In genomic region chrX:7188311-7188807, GRCm38 (mm10) we compare ENCODE assay signal across 8 mouse cellular contexts.
DNase-seq lines count a peak whose midpoint lies in the region; ATAC-seq and TF ChIP-seq lines count a peak whose summit lies in the region.

No protein-coding gene starts in this region.

- no peaks in the 10 kb centered on the region for H3K36me3 ChIP-seq in kidney, adult 2 months (ENCODE audit: control insufficient read depth, insufficient read depth, low read length)
- H3K36me3 ChIP-seq in limb, embryonic 12.5 days: peaks cover 2% of the 10 kb centered on the region; the same call in 1 of the 2 replicates
- no peaks in the 10 kb centered on the region for H3K36me3 ChIP-seq in midbrain, embryonic 15.5 days (replicated peaks)

- DNase-seq in layer of hippocampus, adult 11-12 months (ENCODE audit: low spot score): peak; percentile 26
- DNase-seq in layer of hippocampus, adult 9-10 months (ENCODE audit: low spot score): no peak
- DNase-seq in gastrocnemius, postnatal 25 days: peak; percentile 16
- peak; percentile 80 for DNase-seq in kidney, adult 2 months

- TF ChIP-seq POLR2A in cortical plate, adult 2 months (IDR thresholded peaks at IDR 0.05; ENCODE audit: extremely low read depth, insufficient read depth, low read length): no peak
- TF ChIP-seq POLR2A in kidney, adult 2 months (IDR thresholded peaks at IDR 0.05; ENCODE audit: low read depth, low read length): no peak

- H3K27me3 ChIP-seq in kidney, adult 2 months (replicated peaks; ENCODE audit: control insufficient read depth, insufficient read depth, low read length): no peaks in the 10 kb centered on the region
- no peaks in the 10 kb centered on the region for H3K27me3 ChIP-seq in limb, embryonic 12.5 days
- H3K27me3 ChIP-seq in midbrain, embryonic 15.5 days (replicated peaks): no peaks in the 10 kb centered on the region

- ATAC-seq in limb, embryonic 12.5 days (ENCODE audit: insufficient number of reproducible peaks, insufficient read depth, low FRiP score, low TSS enrichment, low read depth): peak; percentile 76
- ATAC-seq in midbrain, embryonic 15.5 days (replicated peaks): peak; percentile 95
- no peak for ATAC-seq in monocyte, adult 5-6 weeks (replicated peaks; ENCODE audit: insufficient number of reproducible peaks, low FRiP score, low TSS enrichment, poor library complexity, severe bottlenecking)

- peak overlapping the region; percentile 48; the same call in 1 of the 2 replicates for H3K9ac ChIP-seq in limb, embryonic 12.5 days (replicated peaks)
- peak overlapping the region; percentile 49 for H3K9ac ChIP-seq in midbrain, embryonic 15.5 days

- peak overlapping the region; percentile 53 for H3K4me2 ChIP-seq in limb, embryonic 12.5 days
- peak overlapping the region; percentile 47 for H3K4me2 ChIP-seq in midbrain, embryonic 15.5 days

- H3K27ac ChIP-seq in cortical plate, adult 2 months (ENCODE audit: insufficient read depth, low read length): no peak overlapping the region
- H3K27ac ChIP-seq in kidney, adult 2 months (ENCODE audit: insufficient read depth, low read depth, low read length): peak overlapping the region; percentile 56
- peak overlapping the region; percentile 89 for H3K27ac ChIP-seq in limb, embryonic 12.5 days
- peak overlapping the region; percentile 88 for H3K27ac ChIP-seq in midbrain, embryonic 15.5 days

- no peaks in the 10 kb centered on the region for H3K4me1 ChIP-seq in cortical plate, adult 2 months (ENCODE audit: control insufficient read depth, insufficient read depth, low read length)
- peaks cover 4% of the 10 kb centered on the region; the same call in 1 of the 2 replicates for H3K4me1 ChIP-seq in kidney, adult 2 months (ENCODE audit: control insufficient read depth, insufficient read depth, low read length)
- no peaks in the 10 kb centered on the region for H3K4me1 ChIP-seq in limb, embryonic 12.5 days (replicated peaks)
- no peaks in the 10 kb centered on the region for H3K4me1 ChIP-seq in midbrain, embryonic 15.5 days

- TF ChIP-seq CTCF in cortical plate, adult 2 months (IDR thresholded peaks at IDR 0.05; ENCODE audit: extremely low read depth, insufficient read depth, low read length): no peak
- TF ChIP-seq CTCF in kidney, adult 2 months (conservative IDR thresholded peaks at IDR 0.05; ENCODE audit: insufficient read depth, insufficient read length, low read depth, low read length): no peak

- H3K9me3 ChIP-seq in limb, embryonic 12.5 days: no peaks in the 10 kb centered on the region
- no peaks in the 10 kb centered on the region for H3K9me3 ChIP-seq in midbrain, embryonic 15.5 days

- peak overlapping the region; percentile 70 for H3K4me3 ChIP-seq in cortical plate, adult 2 months (ENCODE audit: insufficient read depth, low read length)
- peak overlapping the region; percentile 62 for H3K4me3 ChIP-seq in kidney, adult 2 months (ENCODE audit: insufficient read depth, low read depth, low read length)
- H3K4me3 ChIP-seq in limb, embryonic 12.5 days (replicated peaks): peak overlapping the region; percentile 35
- peak overlapping the region; percentile 42 for H3K4me3 ChIP-seq in midbrain, embryonic 15.5 days

- under 1% methylated on average over 17 of the region's 17 CpGs for WGBS in kidney, adult 2 months
- WGBS in limb, embryonic 12.5 days: 15% methylated on average over 17 of the region's 17 CpGs
- 27% methylated on average over 17 of the region's 17 CpGs for WGBS in midbrain, embryonic 15.5 days
